Mouse (Mus musculus) lung, embryonic 16.5 days (tissue): ENCODE measurements at regions not wholly inside any gene's neighbourhood (a gene's known extent, or its start where the extent isn't known, plus 50 kb on each side); places are given as distances from the start of the nearest gene placed in this dataset.
A peak's percentile ranks its signal among the peaks of the same experiment; 100 is the strongest.

Experiments used
- ATAC-seq: fragments of 200-750 bp; cut with Nextera tagmentation; 2 replicates; pipeline ENCODE4 v1.8.0; 2017; ENCODE audit warnings: low read depth, mild to moderate bottlenecking, moderate library complexity
- H3K27ac ChIP-seq: fragments of 300-500 bp; sonication (generic); 2 replicates; pipeline ENCODE4 v1.5.1; 2014; ENCODE audit warnings: mild to moderate bottlenecking, control low read depth, low read length
- H3K27me3 ChIP-seq: fragments of 300-500 bp; sonication (generic); 2 replicates; pipeline ENCODE4 v1.6.1; 2014; ENCODE audit warnings: low read depth, low read length, mixed read lengths; ENCODE audit not compliant: control insufficient read depth, insufficient read depth
- H3K36me3 ChIP-seq: fragments of 300-500 bp; sonication (generic); 2 replicates; pipeline ENCODE4 v1.6.1; 2014; ENCODE audit warnings: low read length; ENCODE audit not compliant: control insufficient read depth, insufficient read depth
- H3K4me1 ChIP-seq: fragments of 300-500 bp; sonication (generic); replicated peaks from 2 replicates; pipeline ENCODE4 v1.6.1; 2014; ENCODE audit warnings: low read length, mixed read lengths; ENCODE audit not compliant: control insufficient read depth, insufficient read depth
- H3K4me2 ChIP-seq: fragments of 300-500 bp; sonication (generic); 2 replicates; pipeline ENCODE4 v1.6.1; 2014; ENCODE audit warnings: low read depth, low read length, control low read depth
- H3K4me3 ChIP-seq: fragments of 300-500 bp; sonication (generic); 2 replicates; pipeline ENCODE4 v1.5.1; 2014; ENCODE audit warnings: mild to moderate bottlenecking, low read length, control low read depth
- H3K9ac ChIP-seq: fragments of 300-500 bp; sonication (generic); 2 replicates; pipeline ENCODE4 v1.6.1; 2014; ENCODE audit warnings: low read length, control low read depth
- H3K9me3 ChIP-seq: fragments of 300-500 bp; sonication (generic); 2 replicates; pipeline ENCODE4 v1.6.1; 2016; ENCODE audit warnings: low read length; ENCODE audit not compliant: control insufficient read depth
- WGBS: fragments of 180-500 bp; shearing (Covaris S2); extraction: QIAGEN DNeasy Blood & Tissue Kit; methylation state at CpG from one replicate; pipeline ENCODE4 v1.1.7; 2014; 5-methylcytosine and 5-hydroxymethylcytosine counted together

DNA sequence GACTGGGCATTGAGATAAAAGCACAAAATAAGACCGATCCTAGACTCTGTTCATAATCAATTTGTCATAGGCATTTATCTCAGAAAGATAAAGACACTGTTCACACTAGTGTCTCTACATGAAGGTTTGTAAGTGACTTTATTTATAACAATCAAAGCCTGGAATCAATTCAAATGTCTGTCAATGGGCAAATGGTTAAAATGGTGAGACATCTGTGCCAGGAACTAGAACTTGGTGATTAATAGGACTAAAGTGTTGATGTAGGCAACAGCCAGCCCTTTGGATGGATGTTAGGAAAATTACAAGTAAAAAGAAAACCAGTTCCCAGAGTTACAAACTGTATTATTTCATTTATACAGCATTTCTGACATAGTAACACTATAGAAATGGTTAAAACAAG lies 315.9 kb downstream of the Gm9195 start:
- Histone ChIP-seq H3K9me3 (no peaks in the 10 kb centered on the region), H3K36me3 (no peaks in the 10 kb centered on the region), H3K4me1 (no peaks in the 10 kb centered on the region), H3K27ac (no peak overlapping the region), H3K9ac (no peak overlapping the region), H3K4me2 (no peak overlapping the region), H3K27me3 (no peaks in the 10 kb centered on the region), H3K4me3 (no peak overlapping the region)
- ATAC-seq = no peak
- WGBS = 88% methylated on average over 1 of the region's 1 CpGs

DNA sequence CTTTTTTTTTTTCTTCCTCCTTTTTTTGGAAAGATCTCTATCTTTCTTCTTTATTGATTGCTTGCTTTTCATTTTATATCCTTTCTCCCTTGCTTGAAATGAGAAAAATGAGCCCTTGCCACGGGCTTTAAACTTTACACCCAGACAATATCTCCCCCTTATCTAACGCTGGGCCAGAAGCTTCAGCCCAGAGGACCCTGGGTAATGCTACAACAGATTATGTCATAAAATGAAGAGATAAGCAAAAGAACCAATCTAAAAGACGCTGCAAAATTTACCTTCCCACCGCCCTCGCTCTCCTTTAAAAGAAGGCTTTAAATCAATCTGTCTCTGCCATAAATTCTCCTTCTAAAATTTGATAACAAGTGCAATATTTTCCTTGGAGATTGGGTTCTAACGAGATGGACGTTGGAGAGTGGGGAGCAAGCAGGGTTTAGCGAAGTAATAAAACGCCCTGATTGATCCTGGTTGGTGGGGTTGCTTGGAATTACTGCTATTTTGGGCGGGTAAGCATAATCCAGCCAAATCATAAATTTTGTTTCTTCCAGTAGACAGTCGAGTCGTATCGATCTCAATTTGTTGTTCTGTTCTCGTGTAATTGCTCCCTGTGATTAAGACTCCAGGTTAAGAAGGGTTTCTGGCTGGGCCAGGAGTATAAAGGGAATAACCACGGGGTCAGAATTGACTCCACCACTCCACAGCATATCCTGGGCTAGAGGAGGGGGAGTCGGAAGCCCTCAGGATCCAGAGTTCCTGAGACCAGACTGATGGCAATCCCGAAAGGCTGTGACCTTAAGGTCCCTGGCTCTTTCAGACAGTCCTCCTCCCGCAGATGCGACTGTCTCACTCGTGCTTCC lies 318.9 kb downstream of the Gm9195 start:
- Histone ChIP-seq H3K27ac (no peak overlapping the region), H3K9me3 (no peaks in the 10 kb centered on the region), H3K9ac (no peak overlapping the region), H3K4me1 (no peaks in the 10 kb centered on the region), H3K4me3 (no peak overlapping the region), H3K36me3 (no peaks in the 10 kb centered on the region), H3K4me2 (no peak overlapping the region), H3K27me3 (no peaks in the 10 kb centered on the region)
- 66% methylated on average over 20 of the region's 20 CpGs for whole genome bisulfite sequencing
- no peak for ATAC-seq

DNA sequence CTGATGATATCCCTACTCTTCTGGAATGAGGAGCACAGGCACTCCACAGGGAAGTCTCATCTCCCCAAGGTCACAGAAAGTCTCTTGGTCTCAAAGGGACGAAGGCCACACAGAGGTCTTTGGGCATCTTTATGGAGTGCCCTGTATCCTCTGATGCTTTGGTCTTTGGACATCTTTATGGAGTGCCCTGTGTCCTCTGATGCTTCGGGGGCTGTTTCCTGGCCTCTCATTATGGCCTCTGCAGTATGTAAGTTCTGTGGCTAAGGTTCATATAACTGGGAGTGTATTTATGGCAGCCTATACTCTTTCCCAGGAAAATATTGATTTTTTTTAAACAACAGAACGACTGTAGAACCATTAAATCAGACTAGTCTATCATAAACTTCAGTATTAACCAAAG lies 319.9 kb downstream of the Gm9195 start:
- H3K4me3 ChIP-seq = no peak overlapping the region

DNA sequence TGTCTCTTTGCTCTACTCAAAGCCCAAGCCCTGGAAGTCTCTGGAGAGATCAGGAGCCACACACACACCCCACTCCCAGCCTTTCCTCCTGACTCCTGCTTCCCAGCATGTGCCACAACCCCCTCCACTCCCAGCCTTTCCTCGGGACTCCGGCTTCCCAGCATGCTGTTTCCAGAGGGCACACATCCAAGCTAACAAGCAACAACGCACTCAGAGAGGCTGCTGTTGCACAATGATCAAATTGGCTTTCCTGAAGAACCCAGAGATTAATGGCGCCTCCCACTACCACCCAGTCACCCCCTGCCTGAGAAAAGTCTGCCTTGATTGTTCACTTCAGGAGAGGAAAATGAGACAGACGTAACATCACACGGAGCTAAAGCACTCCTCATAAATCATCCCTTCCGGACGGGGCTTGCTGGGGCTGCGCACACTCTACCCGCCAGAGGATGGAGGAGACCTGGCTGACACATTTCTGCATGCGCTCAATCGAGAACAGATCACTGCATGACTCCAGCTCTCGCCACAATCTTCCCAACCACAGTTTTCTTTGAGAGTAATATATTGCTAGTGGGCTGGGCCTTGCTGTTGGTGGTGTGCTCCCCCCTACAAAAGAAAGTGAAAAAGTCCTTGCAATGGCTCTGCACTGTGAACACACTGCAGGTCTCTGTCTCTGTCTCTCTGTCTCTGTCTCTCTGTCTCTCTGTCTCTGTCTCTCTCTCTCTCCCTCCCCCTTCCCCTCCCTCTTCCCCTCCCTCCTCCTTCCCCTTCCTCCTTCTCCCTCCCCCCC lies 332.9 kb downstream of the Gm9195 start:
- H3K27ac ChIP-seq = no peak overlapping the region
- no peaks in the 10 kb centered on the region for H3K27me3 ChIP-seq
- peak overlapping the region; percentile 30 for H3K4me2 ChIP-seq
- 18% methylated on average over 13 of the region's 13 CpGs for WGBS
- H3K4me1 ChIP-seq = no peaks in the 10 kb centered on the region; the same call in 1 of the 2 replicates
- H3K9ac ChIP-seq = no peak overlapping the region
- H3K9me3 ChIP-seq = no peaks in the 10 kb centered on the region
- H3K36me3 ChIP-seq = no peaks in the 10 kb centered on the region
- peak; percentile 84 for ATAC-seq
- H3K4me3 ChIP-seq = no peak overlapping the region

More for the DNA sequence above, 319.9 kb downstream of the Gm9195 start:
- Histone ChIP-seq H3K27ac (no peak overlapping the region), H3K4me1 (no peaks in the 10 kb centered on the region), H3K4me2 (no peak overlapping the region), H3K9ac (no peak overlapping the region), H3K9me3 (no peaks in the 10 kb centered on the region), H3K27me3 (no peaks in the 10 kb centered on the region), H3K36me3 (no peaks in the 10 kb centered on the region)
- 72% methylated on average over 3 of the region's 3 CpGs for WGBS
- no peak for ATAC-seq

DNA sequence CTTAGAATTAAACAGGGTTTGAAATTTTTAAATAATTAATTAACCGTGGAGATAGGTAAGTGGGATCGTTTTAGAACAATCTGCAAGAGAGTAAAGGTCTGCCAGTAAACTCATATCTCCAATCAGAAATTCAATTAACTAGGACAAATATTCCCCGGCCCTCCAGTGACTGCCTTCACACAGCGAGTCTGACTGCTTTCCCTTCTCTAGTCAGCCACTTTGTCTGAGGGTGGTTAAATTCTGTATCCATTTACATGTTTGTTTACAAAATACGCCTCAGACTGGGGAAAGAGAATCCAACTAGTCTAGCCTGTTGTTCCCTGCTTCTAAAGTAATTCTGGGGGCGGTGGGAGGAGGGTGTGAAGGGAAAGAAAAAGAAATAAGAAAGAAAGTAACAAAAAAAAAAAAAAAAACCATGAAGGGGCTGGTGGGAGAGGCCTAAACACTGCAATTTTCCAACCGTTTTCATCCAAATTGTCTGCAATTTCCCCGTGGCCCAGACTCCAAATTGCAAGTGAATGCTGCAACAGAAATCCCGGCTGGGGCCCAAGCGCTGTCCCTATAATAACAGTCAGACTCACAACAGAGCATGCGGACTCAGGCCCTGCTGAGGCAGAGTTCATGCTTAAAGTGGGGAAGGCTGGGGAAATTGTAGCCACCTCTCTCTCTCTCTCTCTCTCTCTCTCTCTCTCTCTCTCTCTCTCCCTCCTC lies 336.3 kb downstream of the Gm9195 start:
- H3K4me3 ChIP-seq = no peak overlapping the region
- H3K4me1 ChIP-seq = no peaks in the 10 kb centered on the region; the same call in 1 of the 2 replicates
- no peak overlapping the region for H3K27ac ChIP-seq
- no peaks in the 10 kb centered on the region for H3K9me3 ChIP-seq
- no peak for ATAC-seq
- H3K9ac ChIP-seq = no peak overlapping the region
- WGBS = 25% methylated on average over 11 of the region's 11 CpGs
- no peaks in the 10 kb centered on the region for H3K36me3 ChIP-seq
- H3K4me2 ChIP-seq = no peak overlapping the region
- H3K27me3 ChIP-seq = no peaks in the 10 kb centered on the region

DNA sequence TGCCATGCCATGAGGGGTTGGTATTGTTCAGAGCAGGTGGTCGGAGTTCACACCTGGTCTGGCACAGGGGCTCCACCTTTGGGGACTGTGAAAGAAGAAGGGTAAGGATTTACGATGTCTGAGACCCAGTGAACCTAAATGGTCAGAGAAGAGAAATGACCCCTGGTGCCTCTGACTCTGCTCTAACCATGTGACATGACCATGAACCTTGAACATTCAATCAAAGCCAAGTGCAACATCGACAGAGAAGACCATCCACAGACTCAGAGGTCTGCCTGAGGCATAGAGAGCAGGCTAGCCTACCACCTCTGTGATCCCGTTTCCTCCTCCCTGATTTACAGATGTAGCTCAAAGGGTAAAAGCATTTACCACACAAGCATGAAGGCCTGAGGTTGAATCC lies 340.0 kb downstream of the Gm9195 start:
- no peak for ATAC-seq
- no peaks in the 10 kb centered on the region for H3K4me1 ChIP-seq
- no peak overlapping the region for H3K9ac ChIP-seq
- no peaks in the 10 kb centered on the region for H3K9me3 ChIP-seq
- no peak overlapping the region for H3K27ac ChIP-seq
- 73% methylated on average over 4 of the region's 4 CpGs for WGBS
- H3K4me3 ChIP-seq = no peak overlapping the region
- H3K36me3 ChIP-seq = no peaks in the 10 kb centered on the region
- no peak overlapping the region for H3K4me2 ChIP-seq
- H3K27me3 ChIP-seq = no peaks in the 10 kb centered on the region

DNA sequence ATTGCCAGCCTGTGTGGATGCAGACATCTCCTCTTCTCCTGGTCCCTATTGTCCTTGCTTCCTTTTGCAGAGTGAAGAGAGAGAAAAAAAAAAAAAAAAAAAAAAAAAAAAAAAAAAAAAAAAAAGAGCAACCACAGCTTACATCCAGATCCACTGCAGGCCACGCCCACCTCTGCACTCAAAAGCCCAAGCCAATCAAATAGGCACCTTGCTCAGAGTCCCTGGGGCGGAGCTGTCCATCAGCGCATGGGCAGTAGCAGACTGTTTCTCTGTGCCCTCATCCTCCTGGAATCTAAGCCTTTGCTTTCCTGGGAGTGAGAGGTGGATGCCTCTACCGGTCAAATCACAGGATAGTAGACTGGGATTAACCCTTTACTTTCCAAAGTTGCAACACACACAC lies 342.2 kb downstream of the Gm9195 start:
- no peaks in the 10 kb centered on the region for H3K36me3 ChIP-seq
- H3K27ac ChIP-seq = no peak overlapping the region
- H3K27me3 ChIP-seq = no peaks in the 10 kb centered on the region
- no peaks in the 10 kb centered on the region for H3K4me1 ChIP-seq
- H3K4me2 ChIP-seq = no peak overlapping the region
- no peak overlapping the region for H3K9ac ChIP-seq
- WGBS = 16% methylated on average over 4 of the region's 4 CpGs
- no peak for ATAC-seq
- no peak overlapping the region for H3K4me3 ChIP-seq
- H3K9me3 ChIP-seq = no peaks in the 10 kb centered on the region

DNA sequence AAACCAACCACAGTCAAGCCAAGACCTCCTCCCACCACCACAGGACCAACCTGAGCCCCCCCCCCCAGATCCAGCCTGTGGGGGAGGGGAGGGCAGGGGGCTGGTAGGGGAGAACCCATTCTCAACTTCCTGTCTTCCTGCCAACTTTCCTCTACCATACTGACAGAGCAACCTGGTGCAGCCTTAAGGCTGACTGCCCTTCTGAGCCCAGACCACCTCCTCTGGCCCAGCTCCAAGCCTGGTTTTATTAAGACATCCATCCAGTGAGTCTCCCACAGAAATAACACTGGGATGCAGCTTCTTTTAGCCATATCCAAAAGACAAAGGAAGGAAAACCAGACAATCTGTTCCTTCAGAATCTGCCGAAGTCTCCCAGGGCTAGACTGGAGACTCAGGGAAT lies 342.8 kb downstream of the Gm9195 start:
- Histone ChIP-seq H3K9me3 (no peaks in the 10 kb centered on the region), H3K36me3 (no peaks in the 10 kb centered on the region), H3K27ac (no peak overlapping the region), H3K27me3 (no peaks in the 10 kb centered on the region), H3K4me3 (no peak overlapping the region), H3K4me1 (no peaks in the 10 kb centered on the region), H3K9ac (no peak overlapping the region), H3K4me2 (no peak overlapping the region)
- WGBS = 53% methylated on average over 1 of the region's 1 CpGs
- ATAC-seq = no peak

DNA sequence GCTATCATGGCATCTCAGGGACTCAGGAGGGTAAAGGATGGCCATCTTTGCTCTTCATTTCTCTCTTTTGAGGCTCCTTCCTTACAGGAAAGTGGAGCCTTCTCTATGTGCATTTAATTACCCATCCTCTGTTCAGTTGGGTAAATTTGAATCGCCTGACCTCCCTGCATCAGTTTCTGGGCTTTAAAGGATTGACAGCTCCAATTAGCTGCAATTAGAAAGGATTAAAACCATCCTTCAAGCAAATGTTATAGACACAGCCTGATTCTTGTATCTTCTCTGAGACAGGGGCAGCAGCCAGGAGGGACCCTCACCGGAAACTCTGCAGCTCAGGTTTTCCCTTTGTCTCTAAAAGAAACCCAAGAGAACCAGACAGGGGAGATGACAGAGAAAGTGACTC lies 345.3 kb downstream of the Gm9195 start:
- no peak overlapping the region for H3K4me3 ChIP-seq
- no peaks in the 10 kb centered on the region; the same call in 1 of the 2 replicates for H3K27me3 ChIP-seq
- H3K36me3 ChIP-seq = no peaks in the 10 kb centered on the region
- H3K4me2 ChIP-seq = no peak overlapping the region
- H3K4me1 ChIP-seq = no peaks in the 10 kb centered on the region
- H3K9ac ChIP-seq = no peak overlapping the region
- no peak overlapping the region for H3K27ac ChIP-seq
- WGBS = 61% methylated on average over 2 of the region's 2 CpGs
- ATAC-seq = no peak
- no peaks in the 10 kb centered on the region for H3K9me3 ChIP-seq
